Mouse (Mus musculus) adrenal gland, postnatal 0 days (tissue): ENCODE results near the gene Ces2g. TPM values are rescaled to one million over a fixed set of nuclear protein-coding genes. Genes with fewer than 3 reads are reported as not detected.

ENCODE experiments used
- polyA plus RNA-seq: library from polyadenylated mRNA; unstranded; fragments of >200 nt; fragmentation: Nextera tagmentation; extraction: Ambion mirVana; gene quantifications from 2 replicates; pipeline ENCODE4 v1.2.1, GENCODE M21; 2015

The Ces2g gene
- polyA plus RNA-seq = 5.8 and 7.3 TPM in 2 replicates

GRCm38 (mm10) chr8:104961537-104961961 is at the start of gene Ces2g:
Gene Ces2g, plus strand, starts transcription at chr8:104961718.

DNA sequence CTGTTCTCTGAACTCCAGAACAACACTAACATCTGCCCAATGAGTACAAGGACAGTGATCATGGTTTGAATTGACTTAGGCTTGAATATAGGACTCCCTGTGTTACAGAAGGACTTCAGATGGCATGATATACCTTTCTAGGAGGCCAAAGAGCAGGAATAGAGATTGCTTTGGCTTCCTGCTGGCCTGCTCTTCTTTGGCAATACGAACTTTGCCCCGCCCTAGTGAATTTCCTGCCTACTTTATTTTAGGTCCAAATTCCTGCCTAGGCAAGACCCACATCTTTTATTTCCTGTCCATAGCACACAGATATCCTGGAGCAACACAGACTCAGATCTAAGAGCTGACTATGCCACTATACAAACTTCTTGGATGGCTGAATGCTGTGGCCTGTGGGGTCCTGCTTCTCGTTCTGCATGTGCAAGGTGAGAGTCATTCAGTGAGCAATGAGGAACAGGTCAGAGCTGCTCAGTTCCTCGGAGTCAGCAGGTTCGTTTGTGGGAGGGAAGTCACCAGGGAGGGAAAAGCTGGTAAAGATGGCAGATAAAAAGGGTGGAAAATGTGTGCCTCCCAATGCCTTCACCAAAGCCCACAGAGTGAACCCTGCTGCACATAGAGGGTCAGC is 35.4 kb upstream of the Ces2g start, which contains the start of gene Ces2e:
TSS of gene Ces2e (plus strand) at position 289 of the 625 bp plus-strand sequence.

GRCm38 (mm10) chr8:104947056-104947455 is 14.5 kb upstream of the Ces2g start, which contains the start of gene Ces2f:
Gene Ces2f, plus strand, starts transcription at chr8:104947356.

DNA sequence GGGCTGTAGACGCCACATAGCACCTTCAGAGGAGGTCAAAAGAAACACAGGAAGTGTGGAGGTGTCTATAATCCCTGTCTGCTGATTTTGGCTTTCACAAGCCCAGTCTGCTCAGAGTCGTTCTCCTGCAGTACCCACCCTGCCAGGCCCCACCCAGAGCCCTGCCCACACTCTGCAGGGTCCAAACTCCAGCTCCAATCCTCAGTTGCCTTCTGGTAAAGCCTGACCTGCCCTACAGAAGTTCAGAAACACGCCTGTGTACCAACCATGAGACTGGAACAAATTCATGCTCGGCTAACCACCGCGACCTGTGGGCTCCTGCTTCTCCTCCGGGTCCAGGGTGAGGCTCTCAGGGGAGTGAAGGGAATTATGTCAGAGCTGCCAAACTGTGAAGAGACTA is 39.1 kb downstream of the Ces2g start, which contains the start of gene Ces2h:
TSS of gene Ces2h (plus strand) at position 268 of the 400 bp plus-strand sequence.

Other genes starting within 250 kb of the Ces2g start
- gene Ces2a, start 227.7 kb upstream of the Ces2g start, polyA plus RNA-seq = 3.0 and 3.2 TPM in 2 replicates
- 0.11 and 0.14 TPM in 2 replicates for gene Ces2b, start 130.1 kb upstream of the Ces2g start, polyA plus RNA-seq
- gene Ces2c, start 114.7 kb upstream of the Ces2g start, polyA plus RNA-seq = 0.14 TPM in 1 of 2 replicates, not detected in the other
- 0.99 and 2.2 TPM in 2 replicates for gene Ces2e, start 35.5 kb upstream of the Ces2g start, polyA plus RNA-seq
- gene Ces2f, start 14.4 kb upstream of the Ces2g start, polyA plus RNA-seq = not detected in 2 replicates
- gene Ces2h, start 39.1 kb downstream of the Ces2g start, polyA plus RNA-seq = not detected in 2 replicates
- gene Ces3a, start 86.9 kb downstream of the Ces2g start, polyA plus RNA-seq = 1.4 and 1.5 TPM in 2 replicates
- gene Ces3b, start 122.0 kb downstream of the Ces2g start, polyA plus RNA-seq = not detected in 2 replicates
- gene Ces4a, start 170.1 kb downstream of the Ces2g start, polyA plus RNA-seq = not detected in 2 replicates
- 46.7 and 52.1 TPM in 2 replicates for gene Cbfb, start 209.0 kb downstream of the Ces2g start, polyA plus RNA-seq